Mouse (Mus musculus) hindbrain, embryonic 16.5 days (tissue): Measurements from ENCODE around the gene Mnt. TPM values are rescaled to one million over a fixed set of nuclear protein-coding genes. Genes with fewer than 3 reads are reported as not detected.

Source experiments
- ATAC-seq: fragments of 200-750 bp; cut with Nextera tagmentation; 2 replicates; pipeline ENCODE4 v1.8.0; 2017; ENCODE audit warnings: moderate TSS enrichment, moderate library complexity
- H3K27ac ChIP-seq: fragments of 300-500 bp; sonication (generic); 2 replicates; pipeline ENCODE4 v1.5.1; 2014; ENCODE audit warnings: low read depth, mild to moderate bottlenecking, control low read depth, low read length, moderate library complexity
- H3K27me3 ChIP-seq: fragments of 300-500 bp; sonication (generic); replicated peaks from 2 replicates; pipeline ENCODE4 v1.6.1; 2014; ENCODE audit warnings: low read length; ENCODE audit not compliant: control insufficient read depth, insufficient read depth
- H3K36me3 ChIP-seq: fragments of 300-500 bp; sonication (generic); 2 replicates; pipeline ENCODE4 v1.6.1; 2014; ENCODE audit warnings: mild to moderate bottlenecking, low read length, moderate library complexity, mixed read lengths; ENCODE audit not compliant: control insufficient read depth, insufficient read depth
- H3K4me1 ChIP-seq: fragments of 300-500 bp; sonication (generic); 2 replicates; pipeline ENCODE4 v1.6.1; 2014; ENCODE audit warnings: low read depth, low read length; ENCODE audit not compliant: control insufficient read depth, insufficient read depth
- H3K4me2 ChIP-seq: fragments of 300-500 bp; sonication (generic); 2 replicates; pipeline ENCODE4 v1.6.1; 2014; ENCODE audit warnings: mild to moderate bottlenecking, low read length, control low read depth, moderate library complexity
- H3K4me3 ChIP-seq: fragments of 300-500 bp; sonication (generic); 2 replicates; pipeline ENCODE4 v1.5.1; 2014; ENCODE audit warnings: mild to moderate bottlenecking, low read length, control low read depth, moderate library complexity
- H3K9ac ChIP-seq: fragments of 300-500 bp; sonication (generic); 2 replicates; pipeline ENCODE4 v1.6.1; 2014; ENCODE audit warnings: low read depth, mild to moderate bottlenecking, control low read depth, low read length, moderate library complexity
- H3K9me3 ChIP-seq: fragments of 300-500 bp; sonication (generic); 2 replicates; pipeline ENCODE4 v1.6.1; 2014; ENCODE audit warnings: mild to moderate bottlenecking, low read length, moderate library complexity; ENCODE audit not compliant: control insufficient read depth
- WGBS: fragments of 180-500 bp; shearing (Covaris S2); extraction: QIAGEN DNeasy Blood & Tissue Kit; methylation state at CpG from one replicate; pipeline ENCODE4 v1.1.7; 2014; 5-methylcytosine and 5-hydroxymethylcytosine counted together
- polyA plus RNA-seq: library from polyadenylated mRNA; unstranded; fragments of >200 nt; fragmentation: Nextera tagmentation; extraction: Ambion mirVana; gene quantifications from 2 replicates; pipeline ENCODE4 v1.2.1, GENCODE M21; 2015

Gene Mnt
- polyA plus RNA-seq, 1 experiment from 2014 or later = 7.3 TPM

GRCm38 (mm10) chr11:74829812-74830211 is 908 bp upstream of the Mnt start:
- peak overlapping the region; percentile 78 for H3K4me2 ChIP-seq
- 0% methylated on average over 20 of the region's 20 CpGs for WGBS

GRCm38 (mm10) chr11:74831191-74831605 is 478 bp downstream of the Mnt start:
- H3K9me3 ChIP-seq = no peaks in the 10 kb centered on the region
- peak overlapping the region; percentile 78 for H3K4me2 ChIP-seq
- no peaks in the 10 kb centered on the region for H3K27me3 ChIP-seq
- peaks cover 25% of the 10 kb centered on the region for H3K4me1 ChIP-seq
- no peaks in the 10 kb centered on the region for H3K36me3 ChIP-seq
- peak overlapping the region; percentile 97 for H3K4me3 ChIP-seq
- peak overlapping the region; percentile 95 for H3K27ac ChIP-seq
- peak overlapping the region; percentile 92 for H3K9ac ChIP-seq
- no peak for ATAC-seq
- 0% methylated on average over 35 of the region's 35 CpGs for WGBS

More at GRCm38 (mm10) chr11:74829812-74830211, 908 bp upstream of the Mnt start:
- no peaks in the 10 kb centered on the region for H3K36me3 ChIP-seq
- no peaks in the 10 kb centered on the region for H3K9me3 ChIP-seq
- no peaks in the 10 kb centered on the region for H3K27me3 ChIP-seq
- H3K9ac ChIP-seq = peak overlapping the region; percentile 52
- H3K27ac ChIP-seq = peak overlapping the region; percentile 95
- peaks cover 20% of the 10 kb centered on the region for H3K4me1 ChIP-seq
- peak; percentile 24 for ATAC-seq
- H3K4me3 ChIP-seq = peak overlapping the region; percentile 97

- H3K9me3 ChIP-seq = no peaks in the 10 kb centered on the region
- no peaks in the 10 kb centered on the region for H3K36me3 ChIP-seq
- peaks cover 25% of the 10 kb centered on the region for H3K4me1 ChIP-seq
- H3K4me3 ChIP-seq = peak overlapping the region; percentile 97
- H3K4me2 ChIP-seq = peak overlapping the region; percentile 78
- peak overlapping the region; percentile 95 for H3K27ac ChIP-seq
- H3K27me3 ChIP-seq = no peaks in the 10 kb centered on the region
- H3K9ac ChIP-seq = peak overlapping the region; percentile 92
- WGBS = under 1% methylated on average over 60 of the region's 61 CpGs
- ATAC-seq = peak; percentile 79
These were observed 1.1 kb downstream of the Mnt start for GRCm38 (mm10) chr11:74831606-74832451.

GRCm38 (mm10) chr11:74832503-74833143 is 1.9 kb downstream of the Mnt start:
- WGBS = 2% methylated on average over 26 of the region's 26 CpGs
- peak overlapping the region; percentile 97 for H3K4me3 ChIP-seq
- H3K36me3 ChIP-seq = no peaks in the 10 kb centered on the region
- H3K9ac ChIP-seq = peak overlapping the region; percentile 92
- no peaks in the 10 kb centered on the region for H3K27me3 ChIP-seq
- H3K4me1 ChIP-seq = peaks cover 31% of the 10 kb centered on the region
- no peak for ATAC-seq
- H3K4me2 ChIP-seq = peak overlapping the region; percentile 78
- no peaks in the 10 kb centered on the region for H3K9me3 ChIP-seq
- H3K27ac ChIP-seq = peak overlapping the region; percentile 95

- H3K9me3 ChIP-seq = no peaks in the 10 kb centered on the region
- peak overlapping the region; percentile 97; the same call in 1 of the 2 replicates for H3K4me3 ChIP-seq
- H3K4me2 ChIP-seq = peak overlapping the region; percentile 78
- H3K9ac ChIP-seq = peak overlapping the region; percentile 92
- no peaks in the 10 kb centered on the region for H3K27me3 ChIP-seq
- no peaks in the 10 kb centered on the region for H3K36me3 ChIP-seq
- H3K4me1 ChIP-seq = peaks cover 35% of the 10 kb centered on the region
- no peak overlapping the region for H3K27ac ChIP-seq
- WGBS = 83% methylated on average over 8 of the region's 8 CpGs
- no peak for ATAC-seq
These were observed 3.0 kb downstream of the Mnt start for GRCm38 (mm10) chr11:74833536-74834358.

- H3K4me3 ChIP-seq = no peak overlapping the region
- H3K4me1 ChIP-seq = peaks cover 36% of the 10 kb centered on the region
- no peaks in the 10 kb centered on the region for H3K36me3 ChIP-seq
- H3K27ac ChIP-seq = no peak overlapping the region
- no peak overlapping the region for H3K4me2 ChIP-seq
- no peaks in the 10 kb centered on the region for H3K9me3 ChIP-seq
- H3K27me3 ChIP-seq = no peaks in the 10 kb centered on the region
- 83% methylated on average over 1 of the region's 1 CpGs for WGBS
- ATAC-seq = no peak
- no peak overlapping the region for H3K9ac ChIP-seq
These were observed 3.6 kb downstream of the Mnt start for GRCm38 (mm10) chr11:74834359-74834638.

GRCm38 (mm10) chr11:74834650-74835277 is 4.0 kb downstream of the Mnt start:
- 58% methylated on average over 5 of the region's 5 CpGs for WGBS
- Histone ChIP-seq H3K4me2 (no peak overlapping the region), H3K4me3 (no peak overlapping the region), H3K4me1 (peaks cover 32% of the 10 kb centered on the region), H3K36me3 (no peaks in the 10 kb centered on the region), H3K9ac (no peak overlapping the region), H3K27me3 (no peaks in the 10 kb centered on the region), H3K27ac (no peak overlapping the region), H3K9me3 (no peaks in the 10 kb centered on the region)
- ATAC-seq = no peak

- Histone ChIP-seq H3K4me1 (peaks cover 32% of the 10 kb centered on the region), H3K9ac (no peak overlapping the region; the same call in 1 of the 2 replicates), H3K9me3 (no peaks in the 10 kb centered on the region), H3K27me3 (no peaks in the 10 kb centered on the region), H3K4me2 (no peak overlapping the region), H3K36me3 (peaks cover 3% of the 10 kb centered on the region; the same call in 1 of the 2 replicates), H3K27ac (no peak overlapping the region), H3K4me3 (no peak overlapping the region)
- ATAC-seq = no peak
- WGBS = 73% methylated on average over 6 of the region's 6 CpGs
These were observed 5.0 kb downstream of the Mnt start for GRCm38 (mm10) chr11:74835593-74836224.
